Mouse (Mus musculus): ENCODE results near the gene Gm13212. TPM values are rescaled to one million over a fixed set of nuclear protein-coding genes. Genes with fewer than 3 reads are reported as not detected.
"Not testable (repeated sequence)": the region's sequence is repeated elsewhere in the genome, so short reads cannot be mapped to it uniquely, and the experiment has no call there.

Gm13212 gene
- under 1 TPM; 0.51 to 0.73 TPM for total RNA-seq (2021)
- long read RNA-seq, experiment 1: 0 reads
- long read RNA-seq, experiment 2: 0 reads

GRCm38 (mm10) chr4:145585078-145585477 is at the start of gene Gm13212:
Gene Gm13212 (plus strand): TSS chr4:145585166.
- intact Hi-C loops (cut with DNase I; ENCODE audit: low total_unique reads); DNase-seq: not testable (repeated sequence)

DNA sequence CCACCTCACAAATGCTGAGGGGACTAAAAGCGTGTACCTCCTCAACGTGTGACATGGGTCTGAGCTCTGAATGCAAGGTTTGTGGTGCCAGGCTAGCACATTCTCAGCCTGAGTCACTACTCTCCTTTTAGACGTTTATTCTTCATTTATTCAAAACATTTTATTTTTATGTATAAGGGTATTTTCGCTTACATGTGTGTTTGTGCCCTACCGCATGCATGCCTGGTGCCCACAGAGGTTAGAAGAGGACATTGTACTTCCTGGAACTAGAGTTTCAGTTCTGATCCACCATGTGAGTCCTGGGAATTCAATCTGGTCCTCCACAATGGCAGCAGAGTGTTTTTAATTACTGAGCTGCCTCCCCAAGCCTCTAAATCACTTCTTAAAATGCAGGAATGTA is 41.1 kb upstream of the Gm13212 start:
- intact Hi-C loops (cut with DNase I; ENCODE audit: low total_unique reads); DNase-seq: not testable (repeated sequence)

GRCm38 (mm10) chr4:145545106-145545505 is 39.9 kb upstream of the Gm13212 start:
- intact Hi-C loops (cut with DNase I; ENCODE audit: low total_unique reads); DNase-seq: not testable (repeated sequence)

DNA sequence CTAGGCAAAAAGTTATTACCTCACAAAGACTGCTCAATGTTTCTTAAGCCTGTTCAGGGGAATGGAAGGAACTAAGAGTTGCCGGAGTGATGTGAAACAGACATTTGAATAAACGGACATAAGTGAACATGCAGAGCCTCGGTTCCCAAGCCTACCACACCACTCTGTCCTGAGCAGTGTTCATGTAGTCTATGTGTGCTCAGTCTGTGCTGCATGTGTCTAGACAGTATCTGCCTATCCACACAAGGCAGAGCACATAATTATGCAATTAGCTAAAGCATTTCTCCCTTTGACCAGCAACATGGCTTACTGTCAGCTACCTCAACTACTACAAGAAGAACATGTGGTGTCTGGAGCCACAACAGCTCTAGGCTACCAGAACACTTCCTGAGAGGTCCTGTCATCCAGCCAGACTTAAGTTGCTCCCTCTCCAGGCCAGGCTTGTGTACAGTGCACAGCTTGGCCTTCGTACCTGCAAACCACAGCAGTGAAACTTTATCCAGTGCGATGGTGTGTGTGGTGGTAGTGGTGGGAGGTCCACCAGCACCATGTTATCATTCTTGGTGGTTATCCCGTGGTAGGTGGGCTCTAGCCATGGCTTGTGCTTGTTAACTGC is 39.1 kb upstream of the Gm13212 start:
- DNase-seq; intact Hi-C loops (cut with DNase I; ENCODE audit: low total_unique reads): not testable (repeated sequence)

DNA sequence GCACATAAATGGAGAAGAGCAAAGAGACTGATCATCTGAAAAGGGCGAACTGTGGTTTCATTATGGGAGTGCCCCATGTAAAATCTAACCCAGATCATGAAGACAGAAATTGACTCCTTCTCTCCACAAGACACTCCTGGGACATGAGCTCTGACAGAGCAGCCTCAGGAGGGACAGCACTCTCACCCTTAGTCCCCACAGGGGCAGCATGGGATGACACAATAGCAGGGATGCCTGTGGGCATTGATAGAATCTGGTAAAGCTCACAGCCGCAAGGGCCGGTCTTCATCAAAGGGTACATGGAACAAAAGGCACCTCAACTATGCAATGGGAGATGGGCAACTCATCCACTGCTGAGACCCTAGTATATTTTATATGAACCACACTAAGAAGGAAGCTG is 38.5 kb upstream of the Gm13212 start:
- not testable (repeated sequence) for DNase-seq

GRCm38 (mm10) chr4:145556680-145557079 is 28.3 kb upstream of the Gm13212 start:
- DNase-seq: no peak
- intact Hi-C loops (cut with DNase I; ENCODE audit: low total_unique reads): no loop called here

More for the DNA sequence above, 38.5 kb upstream of the Gm13212 start:
- intact Hi-C loops (cut with DNase I; ENCODE audit: low total_unique reads): not testable (repeated sequence)

DNA sequence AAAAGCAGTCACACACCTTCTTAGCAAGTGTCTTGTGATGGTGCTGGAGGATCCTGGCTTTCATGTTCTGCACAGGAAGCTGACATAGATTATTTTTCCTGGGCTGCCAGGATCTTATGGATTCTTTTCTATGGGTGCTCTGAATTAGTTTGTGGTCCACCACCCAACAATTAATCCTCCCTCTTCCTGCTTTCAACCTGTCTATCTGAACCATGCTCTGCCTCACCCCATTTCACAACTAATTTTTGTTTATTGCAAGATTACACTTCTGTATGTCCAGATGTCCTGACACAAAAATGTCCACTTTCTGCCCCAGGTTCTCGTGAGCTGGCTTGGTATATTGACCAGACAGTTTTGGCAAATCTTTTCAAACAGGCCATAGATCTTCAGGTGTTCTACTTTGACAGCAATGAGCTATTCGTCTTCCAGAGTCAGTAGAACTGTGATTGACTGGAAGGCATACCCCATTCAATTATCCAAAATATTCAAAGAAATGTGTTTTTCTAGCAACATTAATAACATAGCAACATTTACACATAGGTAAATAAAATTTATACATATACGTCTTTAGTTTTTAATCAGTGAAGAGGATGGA is 25.4 kb upstream of the Gm13212 start:
- intact Hi-C loops (cut with DNase I; ENCODE audit: low total_unique reads): no loop called here
- DNase-seq: no peak

DNA sequence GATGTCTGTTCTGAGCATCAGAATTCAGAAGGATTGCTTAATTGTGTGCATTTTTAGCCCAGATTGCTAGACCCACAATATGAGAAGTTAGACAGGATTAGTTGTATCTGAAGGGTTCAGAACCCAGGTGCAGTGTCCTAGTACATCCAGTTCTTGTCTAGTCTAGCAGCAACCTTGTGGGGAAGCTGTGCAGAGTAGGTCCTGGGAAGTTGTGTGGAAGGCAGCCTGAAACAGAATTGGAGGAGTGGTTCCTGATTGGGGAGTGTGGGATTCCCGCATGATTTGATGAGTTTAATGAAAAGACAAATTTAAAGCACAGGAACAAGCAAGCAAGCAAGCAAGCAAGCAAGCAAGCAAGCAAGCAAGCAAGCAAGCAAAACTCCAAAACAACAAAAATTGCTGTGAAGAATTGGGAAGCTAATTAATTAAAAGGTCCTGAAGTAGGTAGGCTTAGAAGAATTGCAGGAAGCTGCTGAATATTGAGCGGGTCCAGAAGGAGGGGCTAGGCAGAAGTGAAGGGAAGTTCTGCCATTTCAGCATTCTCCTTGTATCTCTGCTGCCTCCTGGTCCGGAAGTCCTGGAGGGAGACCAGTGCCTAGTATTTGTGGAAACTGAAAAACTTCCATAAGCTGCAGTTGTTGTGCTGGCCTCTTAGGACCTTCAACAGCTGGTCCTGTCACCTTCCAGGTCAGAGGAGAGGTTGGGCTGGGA is 20.7 kb upstream of the Gm13212 start:
- no peak for DNase-seq
- intact Hi-C loops (cut with DNase I; ENCODE audit: low total_unique reads): no loop called here

DNA sequence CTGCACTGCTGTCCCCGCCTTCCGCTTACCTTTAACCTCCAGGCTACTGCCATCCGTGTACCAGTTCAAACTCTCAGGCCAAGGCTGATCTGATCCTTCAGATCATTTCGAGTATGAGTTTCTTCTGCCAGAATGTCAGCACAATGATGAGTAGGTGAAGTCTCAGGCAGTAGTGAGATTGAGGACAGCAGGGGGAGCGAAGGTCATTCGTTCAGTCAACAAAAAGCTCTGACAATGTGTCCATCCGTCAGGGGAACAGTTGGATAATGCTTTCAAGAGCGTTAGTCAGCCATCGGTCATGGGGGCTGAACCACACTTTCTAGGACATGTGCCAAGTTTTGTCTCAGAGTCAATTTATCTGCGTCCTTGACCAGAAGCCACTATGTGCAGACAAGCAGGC is 14.5 kb upstream of the Gm13212 start:
- DNase-seq; intact Hi-C loops (cut with DNase I; ENCODE audit: low total_unique reads): not testable (repeated sequence)

DNA sequence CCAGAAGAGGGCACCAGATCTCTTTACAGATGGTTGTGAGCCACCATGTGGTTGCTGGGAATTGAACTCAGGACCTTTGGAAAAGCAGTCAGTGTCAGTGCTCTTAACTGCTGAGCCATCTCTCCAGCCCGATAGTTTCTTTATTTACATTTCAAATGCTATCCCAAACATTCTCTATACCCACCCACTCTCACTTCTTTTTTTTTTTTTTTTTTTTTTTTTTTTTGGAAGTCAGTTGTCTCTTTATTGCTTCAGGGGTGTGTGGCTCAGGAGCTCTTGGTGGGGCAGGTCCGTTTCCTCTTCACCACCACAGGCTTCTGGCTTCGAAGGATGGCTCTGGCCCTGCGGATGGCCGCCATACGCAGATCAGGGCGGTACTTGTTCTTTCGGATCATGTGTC is 8.3 kb upstream of the Gm13212 start:
- intact Hi-C loops (cut with DNase I; ENCODE audit: low total_unique reads); DNase-seq: not testable (repeated sequence)

DNA sequence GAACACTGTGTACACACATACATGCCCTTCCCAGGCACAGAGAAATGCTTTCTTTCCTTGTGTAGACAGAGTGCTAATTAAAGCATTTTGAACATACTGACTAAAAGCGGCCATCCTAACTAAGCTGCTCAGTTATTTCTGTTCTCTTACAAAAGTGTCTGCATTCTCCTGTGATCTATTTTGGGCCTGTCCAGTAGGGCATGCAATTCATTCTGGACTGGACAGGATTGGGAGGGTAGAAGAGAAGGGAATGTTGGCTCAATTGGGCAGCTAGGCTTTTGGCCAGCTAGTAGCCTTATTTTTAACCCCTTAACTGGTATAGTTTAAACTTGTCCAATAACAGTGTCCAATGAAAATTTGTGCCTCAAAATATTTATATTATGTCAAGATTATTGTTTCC is 4.6 kb upstream of the Gm13212 start:
- intact Hi-C loops (cut with DNase I; ENCODE audit: low total_unique reads); DNase-seq: not testable (repeated sequence)

DNA sequence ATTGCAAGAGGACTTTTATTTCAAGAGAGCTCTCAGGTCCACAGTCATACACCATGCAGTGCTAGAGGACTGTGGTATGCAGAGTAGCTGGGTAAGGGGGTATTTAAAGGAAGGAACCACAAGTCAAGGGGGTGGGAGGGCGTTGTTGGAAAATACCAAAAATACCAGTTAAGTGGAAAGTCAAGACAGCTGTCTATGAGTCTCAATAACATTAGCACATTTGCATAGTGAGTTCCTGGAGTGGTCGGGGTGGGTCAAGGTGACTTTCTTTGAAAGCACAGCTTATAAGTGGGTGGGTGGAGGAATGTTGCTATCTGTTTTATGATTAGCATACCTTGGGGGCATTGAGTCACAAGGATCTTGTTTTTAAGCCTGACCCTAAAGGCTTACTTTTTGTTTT is 1.1 kb downstream of the Gm13212 start:
- DNase-seq; intact Hi-C loops (cut with DNase I; ENCODE audit: low total_unique reads): not testable (repeated sequence)

- intact Hi-C loops (cut with DNase I; ENCODE audit: low total_unique reads); DNase-seq: not testable (repeated sequence)
These were observed 9.2 kb downstream of the Gm13212 start for GRCm38 (mm10) chr4:145594183-145594582.

GRCm38 (mm10) chr4:145594798-145595197 is 9.8 kb downstream of the Gm13212 start:
- DNase-seq; intact Hi-C loops (cut with DNase I; ENCODE audit: low total_unique reads): not testable (repeated sequence)

DNA sequence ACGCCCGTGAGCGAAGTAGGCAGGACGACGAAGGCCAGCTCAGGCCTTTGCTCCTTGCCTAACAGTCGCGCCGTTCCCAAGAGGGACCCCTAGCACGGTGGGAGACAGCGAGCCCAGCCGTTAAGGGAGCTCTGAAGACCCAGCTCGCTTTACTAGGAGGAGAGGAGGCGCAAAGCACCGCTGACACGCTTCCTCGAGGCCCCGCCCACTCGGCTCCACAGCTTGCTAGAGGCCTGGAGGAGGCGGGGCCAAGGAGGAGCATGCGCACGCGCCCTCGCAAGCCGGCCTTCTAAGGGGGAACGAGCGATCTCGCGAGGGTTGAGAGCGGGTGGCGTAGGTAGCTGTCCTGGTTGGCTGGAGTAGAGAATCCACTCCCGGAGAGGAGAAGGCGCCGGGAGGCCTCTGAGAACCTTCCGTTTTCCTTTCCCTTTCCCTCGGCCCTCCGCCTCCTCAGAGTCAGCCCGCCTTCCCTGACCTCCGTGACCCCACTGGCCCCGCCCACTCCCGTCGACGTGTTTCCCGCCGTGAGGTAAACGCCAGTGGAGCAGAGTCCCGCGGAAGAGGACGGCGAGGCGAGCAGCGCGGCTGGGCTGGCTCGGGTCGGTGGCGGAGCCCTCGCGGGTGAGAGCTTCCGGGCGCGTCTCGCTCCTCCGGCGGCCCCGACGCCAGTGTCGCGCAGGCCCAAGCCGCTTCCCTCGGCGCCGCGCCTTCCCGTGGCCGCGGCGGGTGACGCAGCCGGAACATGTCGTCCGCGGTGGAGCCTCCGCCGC is 55.6 kb downstream of the Gm13212 start:
- intact Hi-C loops (cut with DNase I; ENCODE audit: low total_unique reads); DNase-seq: not testable (repeated sequence)

DNA sequence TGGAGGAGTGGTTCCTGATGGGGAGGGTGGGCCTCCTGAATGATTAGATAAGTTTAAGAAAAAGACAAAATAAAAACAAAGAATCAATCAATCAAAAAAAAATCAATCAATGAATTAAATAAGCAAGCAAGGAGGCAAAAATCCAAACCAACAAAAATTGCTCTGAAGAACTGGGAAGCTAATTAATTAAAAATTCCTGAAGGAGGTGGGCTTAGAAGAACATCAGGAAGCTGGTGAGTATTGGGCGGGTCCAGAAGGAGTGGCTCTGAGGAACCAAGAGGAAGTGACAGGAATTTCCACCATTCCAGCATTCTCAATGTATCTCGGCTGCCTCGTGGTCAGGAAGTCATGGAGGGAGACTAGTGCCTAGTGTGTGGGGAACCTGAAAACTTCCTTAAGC is 85.4 kb downstream of the Gm13212 start, which contains the start of gene Zfp980:
Zfp980 (plus strand) TSS at position 301 of the 400 bp plus-strand sequence.
- DNase-seq; intact Hi-C loops (cut with DNase I; ENCODE audit: low total_unique reads): not testable (repeated sequence)

DNA sequence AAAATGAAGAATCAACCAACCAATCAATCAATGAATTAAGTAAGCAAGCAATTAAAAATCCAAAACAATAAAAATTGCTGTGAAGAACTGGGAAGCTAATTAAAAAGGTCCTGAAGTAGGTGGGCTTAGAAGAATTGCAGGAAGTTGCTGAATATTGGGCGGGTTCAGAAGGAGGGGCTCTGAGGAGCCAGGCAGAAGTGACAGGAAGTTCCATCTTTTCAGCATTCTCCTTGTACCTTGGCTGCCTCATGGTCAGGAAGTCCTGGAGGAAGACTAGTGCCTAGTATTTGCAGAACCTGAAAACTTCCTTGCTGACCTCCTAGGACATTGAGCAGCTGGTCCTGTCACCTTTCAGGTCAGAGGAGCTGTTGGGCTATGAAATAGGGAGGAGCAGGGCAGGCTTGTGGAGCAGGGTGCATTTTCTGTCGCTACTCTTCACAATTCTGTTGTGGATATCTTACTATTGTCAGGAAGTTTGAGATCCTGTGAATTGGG is 89.4 kb downstream of the Gm13212 start:
- intact Hi-C loops (cut with DNase I; ENCODE audit: low total_unique reads): not testable (repeated sequence)

More for the DNA sequence above, 89.4 kb downstream of the Gm13212 start:
- not testable (repeated sequence) for DNase-seq
